Mouse (Mus musculus) MEL (cell line): ENCODE data around the gene Cttnbp2.

Source experiments
- CTCF ChIP-seq, 3 experiments: IDR thresholded peaks in 2 of 3; conservative IDR thresholded peaks in 1 of 3; 2 replicates each; pipeline ENCODE4 v1.5.1; 2011 to 2012; ENCODE audit warnings: low read length in 3 of 3, low read depth in 2 of 3, mild to moderate bottlenecking in 2 of 3, improper control_type of control experiment in 1 of 3, inconsistent platforms in 1 of 3, mixed read lengths in 1 of 3, moderate library complexity in 1 of 3; ENCODE audit not compliant: control insufficient read depth in 1 of 3, insufficient read depth in 1 of 3, poor library complexity in 1 of 3, severe bottlenecking in 1 of 3
- NELFE ChIP-seq: IDR thresholded peaks from 2 replicates; pipeline ENCODE4 v1.6.1; 2011; ENCODE audit warnings: low read depth, low read length, improper control_type of control experiment
- SIN3A ChIP-seq: IDR thresholded peaks from 2 replicates; pipeline ENCODE4 v1.6.1; 2012; ENCODE audit warnings: low read length, improper control_type of control experiment, inconsistent platforms
- TAL1 ChIP-seq: IDR thresholded peaks from 2 replicates; pipeline ENCODE4 v1.6.1; 2012; ENCODE audit warnings: mild to moderate bottlenecking, inconsistent platforms, low read length, moderate library complexity, mixed read lengths
- UBTF ChIP-seq: IDR thresholded peaks from 2 replicates; pipeline ENCODE4 v1.6.1; 2012; ENCODE audit warnings: low read depth, mild to moderate bottlenecking, inconsistent platforms, low read length, improper control_type of control experiment, moderate library complexity, borderline replicate concordance; ENCODE audit not compliant: insufficient read depth
- ZMIZ1 ChIP-seq: IDR thresholded peaks from 2 replicates; pipeline ENCODE4 v1.6.1; 2012; ENCODE audit warnings: low read depth, mild to moderate bottlenecking, inconsistent platforms, low read length, improper control_type of control experiment, moderate library complexity

GRCm38 (mm10) chr6:18445747-18446146 is 68.9 kb downstream of the Cttnbp2 start:
- no peak for TF ChIP-seq ZMIZ1
- no peak for TF ChIP-seq SIN3A
- TF ChIP-seq TAL1: no peak
- TF ChIP-seq CTCF (IDR thresholded peaks at IDR 0.05 in 2 of 3, conservative IDR thresholded peaks at IDR 0.05 in 1 of 3; ENCODE audit: control insufficient read depth in 1 of 3, insufficient read depth in 1 of 3, low read depth in 2 of 3, low read length in 3 of 3, poor library complexity in 1 of 3, severe bottlenecking in 1 of 3): no peak
- TF ChIP-seq UBTF: no peak
- no peak for TF ChIP-seq NELFE
